Mouse (Mus musculus): ENCODE measurements around the gene Sema6d. TPM values are rescaled to one million over a fixed set of nuclear protein-coding genes. Genes with fewer than 3 reads are reported as not detected.
"Not testable (repeated sequence)": the region's sequence is repeated elsewhere in the genome, so short reads cannot be mapped to it uniquely, and the experiment has no call there.

The Sema6d gene
- total RNA-seq, 2 experiments from 2014 or later: 48.1 to 50.1 TPM

DNA sequence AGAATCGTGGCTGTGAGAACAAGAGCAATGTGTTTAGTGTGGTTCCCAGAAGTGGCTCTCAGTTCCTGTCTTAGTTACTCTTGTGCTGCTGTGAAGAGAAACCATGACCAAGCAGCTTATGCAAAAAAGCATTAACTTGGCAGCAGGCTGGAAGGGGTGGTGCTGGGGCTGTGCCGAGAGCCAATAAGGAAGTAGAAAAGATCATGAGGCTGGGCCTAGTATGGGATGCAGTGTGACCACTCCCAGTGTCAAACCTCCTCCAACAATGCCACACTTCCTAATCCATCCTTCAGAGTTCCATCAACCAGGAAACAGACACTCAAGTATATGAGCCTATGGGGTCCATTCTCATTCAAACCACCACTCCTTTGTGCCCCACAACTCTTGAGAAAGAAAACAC lies 199.6 kb downstream of the Sema6d start:
- no peak for DNase-seq (ENCODE audit: low spot score in 2 of 2)

DNA sequence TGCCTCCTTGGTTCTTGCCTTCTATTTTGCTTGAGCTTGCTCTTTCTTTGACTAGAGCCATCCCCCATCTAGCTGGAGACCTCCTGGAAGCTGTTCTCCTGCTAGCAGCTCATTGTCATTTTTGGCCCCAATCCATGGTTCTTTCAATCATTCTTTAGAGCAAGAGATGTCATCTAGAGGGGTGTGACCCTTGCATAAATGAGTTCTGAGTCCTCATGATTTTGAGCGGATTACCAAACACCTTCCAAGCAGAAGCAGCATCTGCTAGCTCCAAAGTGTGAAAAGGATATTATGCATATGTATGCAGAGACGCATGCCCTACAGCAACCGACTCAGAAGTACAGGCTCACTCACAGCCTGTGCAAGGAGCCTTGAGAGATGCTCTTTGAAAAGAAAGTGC lies 201.4 kb downstream of the Sema6d start:
- DNase-seq (ENCODE audit: low spot score in 2 of 2): peak; percentile 6 to 47

DNA sequence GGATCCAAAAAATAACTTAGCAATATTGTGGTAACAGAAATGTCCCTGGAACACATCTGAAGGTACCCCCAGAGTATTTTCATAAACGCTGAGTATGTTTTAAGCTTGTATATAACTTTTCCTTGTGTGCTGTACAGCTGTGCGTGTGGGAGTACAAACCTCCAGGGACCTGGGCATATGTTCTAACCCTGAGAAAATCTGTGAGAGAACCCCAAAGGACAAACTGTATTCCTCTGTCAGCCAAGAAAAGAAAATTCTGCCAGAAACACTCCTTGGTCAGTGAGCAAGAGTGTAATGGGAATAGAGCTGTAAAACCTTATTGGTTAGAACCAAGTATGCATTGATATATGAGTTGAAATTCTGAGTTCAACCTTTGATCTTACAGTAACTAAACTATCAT lies 203.8 kb downstream of the Sema6d start:
- no peak for DNase-seq (ENCODE audit: low spot score in 2 of 2)

DNA sequence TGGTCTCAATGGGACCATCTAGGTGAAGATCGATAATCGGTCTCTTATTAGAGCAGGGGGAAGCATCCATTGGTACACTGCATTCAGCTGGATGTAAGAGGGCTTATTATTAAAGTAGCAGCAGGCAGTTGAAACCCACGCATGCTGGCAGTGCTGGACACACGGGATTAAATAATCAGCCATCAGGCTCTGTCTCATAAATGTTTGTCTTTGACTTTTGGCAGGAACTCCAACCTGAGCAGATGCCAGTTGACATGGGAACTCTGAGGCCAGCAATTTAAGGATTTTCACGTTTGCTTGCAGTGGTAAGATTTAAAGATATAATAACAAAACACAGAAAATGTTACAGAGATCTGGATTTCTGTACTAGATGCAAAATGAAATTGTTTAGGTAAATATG lies 208.6 kb downstream of the Sema6d start:
- DNase-seq (ENCODE audit: low spot score in 2 of 2): peak in 1 of 2 experiments; percentile 59

DNA sequence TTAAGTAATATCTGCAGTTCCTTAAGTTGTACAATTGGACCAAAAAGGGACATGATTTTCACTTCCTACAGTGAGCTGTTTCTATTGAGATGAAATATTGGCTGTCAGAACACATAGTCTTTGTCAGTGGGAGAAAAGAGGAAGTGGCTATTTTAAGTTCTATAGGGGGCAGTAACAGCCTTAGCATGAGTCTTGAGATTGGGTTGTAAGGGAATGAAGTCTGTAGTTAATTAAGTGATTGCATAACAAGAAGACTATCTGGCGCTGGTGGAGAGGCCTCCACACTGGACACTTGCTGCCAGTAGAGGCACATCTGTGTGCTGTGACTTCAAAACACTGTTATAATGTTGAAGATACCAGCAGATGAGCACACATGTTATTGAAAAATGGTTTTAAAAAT lies 209.1 kb downstream of the Sema6d start:
- peak in 1 of 2 experiments; percentile 22 for DNase-seq (ENCODE audit: low spot score in 2 of 2)

DNA sequence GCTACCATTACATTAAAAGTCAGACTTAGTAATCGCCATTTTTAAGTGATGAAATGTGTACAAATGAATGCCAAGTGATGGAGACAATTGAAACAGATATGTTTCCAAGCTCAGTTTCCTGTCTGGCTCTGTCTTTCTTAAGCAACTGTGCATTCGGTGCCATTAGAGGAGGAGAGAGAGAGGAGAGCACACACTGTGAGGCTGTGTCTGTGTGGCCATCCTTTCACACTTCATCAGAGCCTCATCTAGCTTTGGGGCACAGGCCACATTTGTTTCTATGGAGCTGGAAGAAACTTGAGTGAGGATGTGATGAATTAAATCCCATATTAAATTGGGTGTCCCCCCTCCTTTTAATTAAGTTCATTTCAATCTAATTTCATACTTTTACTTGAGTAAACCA lies 218.8 kb downstream of the Sema6d start:
- DNase-seq (ENCODE audit: low spot score in 2 of 2): no peak

DNA sequence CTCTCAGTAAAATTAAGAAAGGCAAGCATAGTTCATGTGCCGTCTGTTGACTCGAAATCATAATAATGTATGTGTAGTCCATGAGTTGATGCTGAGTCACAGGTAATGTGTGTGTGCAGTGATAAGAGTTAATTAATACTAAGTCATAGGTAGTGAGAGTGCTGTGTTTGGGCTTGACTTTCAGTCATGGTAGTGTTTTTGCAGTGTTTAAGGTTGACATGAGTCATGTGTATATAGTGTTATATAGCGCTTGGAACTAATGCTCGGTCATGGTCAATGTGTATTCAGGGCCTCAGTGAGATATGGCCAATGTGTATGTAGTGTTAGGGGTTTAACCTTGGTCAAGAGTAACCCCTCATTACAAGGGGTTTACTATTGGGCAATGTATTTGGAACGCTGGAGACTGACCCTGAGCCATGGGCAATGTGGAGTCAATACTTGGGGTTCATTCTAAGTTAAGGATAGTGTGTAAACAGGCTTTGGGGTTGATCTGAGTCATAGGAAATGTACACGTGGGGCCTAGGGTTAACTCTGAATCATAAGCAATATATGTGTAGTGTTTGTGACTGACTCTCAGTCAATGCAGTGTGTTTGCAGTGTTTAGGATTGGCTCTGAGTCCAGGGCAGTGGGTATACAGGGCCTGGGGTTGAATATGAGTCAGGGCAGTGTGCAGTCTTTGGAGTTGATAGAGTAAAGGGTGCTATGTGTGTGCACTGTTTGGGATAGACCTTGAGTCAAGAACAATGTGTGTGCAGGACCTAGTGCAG lies 219.8 kb downstream of the Sema6d start:
- DNase-seq (ENCODE audit: low spot score in 2 of 2): no peak

DNA sequence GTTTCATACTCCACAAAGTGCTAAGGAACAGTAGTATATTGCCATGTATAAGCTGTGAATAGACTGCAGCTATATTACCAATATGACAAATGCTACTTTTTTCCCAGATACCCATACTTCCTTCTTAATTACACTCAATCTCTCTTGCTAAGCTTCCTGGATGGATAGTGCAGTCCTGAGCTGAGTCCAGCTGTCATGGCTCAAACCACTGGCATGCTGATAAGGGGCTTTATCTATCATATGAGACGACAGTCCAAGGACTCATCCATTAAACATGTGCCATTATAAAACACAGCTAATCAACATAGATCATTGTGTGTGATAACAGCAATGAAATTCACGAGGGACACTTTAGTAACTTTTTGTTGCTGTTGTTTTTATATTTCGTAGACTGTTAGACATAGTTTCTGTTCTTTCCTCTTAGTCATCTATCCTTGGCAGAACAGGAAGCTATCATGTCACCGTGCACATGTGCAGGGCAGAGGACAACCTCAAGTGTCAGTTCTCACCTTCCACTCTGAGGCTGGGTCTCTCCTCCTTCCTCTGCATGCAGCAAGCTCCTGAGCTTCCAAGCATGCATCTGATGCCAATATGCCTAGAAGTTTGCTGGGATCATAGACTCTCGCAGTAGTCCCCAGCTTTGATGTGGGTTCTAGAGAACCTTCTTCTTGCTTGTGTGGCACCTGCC lies 232.9 kb downstream of the Sema6d start:
- no peak for DNase-seq (ENCODE audit: low spot score in 2 of 2)

DNA sequence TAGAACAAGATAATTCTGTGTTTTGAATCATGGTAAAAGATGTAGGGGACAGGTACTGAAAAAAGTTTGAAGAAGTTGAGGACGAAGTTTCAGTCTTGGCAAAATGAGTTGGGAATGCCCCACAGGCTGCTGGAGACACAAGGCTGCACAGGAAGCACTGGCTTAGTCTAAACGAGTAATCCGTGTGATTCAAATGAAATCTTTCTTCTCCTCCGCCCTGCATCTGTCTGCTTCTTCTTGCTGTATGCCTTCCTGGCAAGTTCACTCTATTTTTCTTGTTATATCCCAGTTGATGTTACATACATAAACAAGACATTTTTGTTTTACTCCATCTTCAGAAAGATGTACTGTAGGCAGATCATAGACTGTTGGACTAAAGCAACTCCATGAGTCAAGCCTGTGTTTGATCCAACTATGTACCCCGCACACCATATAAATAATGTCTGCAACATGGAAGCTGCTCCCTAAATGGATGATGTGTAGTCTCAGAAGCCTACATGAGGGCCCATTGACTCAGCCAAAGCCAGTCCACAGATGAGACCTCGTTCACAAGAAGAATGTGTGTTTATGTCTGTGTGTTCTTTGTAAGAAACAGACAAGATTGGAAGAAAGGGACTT lies 234.4 kb downstream of the Sema6d start:
- no peak for DNase-seq (ENCODE audit: low spot score in 2 of 2)

DNA sequence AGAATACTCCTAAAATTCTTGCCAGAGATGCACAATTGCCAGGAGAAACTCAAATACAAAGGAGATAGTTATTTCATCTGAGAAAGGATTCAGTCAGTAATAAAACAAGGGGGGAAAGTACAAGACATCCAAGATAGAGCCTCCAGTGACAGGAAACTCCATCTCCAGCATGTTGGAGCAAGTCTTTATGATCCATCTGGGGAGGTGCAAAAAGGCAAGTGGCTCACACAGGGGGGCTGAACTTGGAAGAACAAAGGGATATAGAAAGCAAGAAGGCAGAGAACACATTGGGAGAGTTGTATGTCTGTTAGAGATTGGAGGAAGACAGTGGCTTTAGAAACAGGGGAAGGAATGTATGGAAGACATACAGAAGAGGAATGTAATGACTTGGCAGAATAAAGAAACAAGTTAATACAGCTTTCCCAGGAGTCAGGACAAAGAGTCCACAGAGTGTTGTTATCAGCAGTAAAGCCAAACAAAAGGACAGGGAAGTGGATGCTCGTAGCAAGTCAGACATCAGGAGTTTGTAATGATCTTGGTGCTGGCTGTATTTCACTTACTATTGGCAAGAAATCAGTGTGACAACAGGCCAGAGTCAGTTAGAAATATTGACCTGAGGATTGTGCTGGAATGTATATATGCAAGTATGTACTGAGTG lies 239.8 kb downstream of the Sema6d start:
- no peak for DNase-seq (ENCODE audit: low spot score in 2 of 2)

DNA sequence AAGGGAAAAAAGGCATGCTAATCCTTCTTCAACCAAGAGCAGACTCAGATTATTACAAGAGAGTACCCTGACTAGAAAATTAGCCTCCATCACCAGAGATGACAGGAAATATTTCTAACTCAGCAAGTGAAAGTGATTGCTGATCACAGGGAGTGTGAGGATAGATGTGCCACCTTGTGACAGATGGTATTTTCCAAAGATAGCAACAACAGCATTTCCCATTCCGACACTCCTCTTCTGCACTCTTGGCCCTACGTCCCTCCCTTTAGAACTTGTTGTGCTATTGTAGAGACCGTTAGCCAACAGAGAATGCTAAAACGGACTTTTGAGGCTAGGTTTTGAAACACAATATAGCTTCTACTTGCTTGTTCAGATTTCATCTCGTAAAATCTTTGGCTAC lies 243.1 kb downstream of the Sema6d start:
- no peak for DNase-seq (ENCODE audit: low spot score in 2 of 2)

DNA sequence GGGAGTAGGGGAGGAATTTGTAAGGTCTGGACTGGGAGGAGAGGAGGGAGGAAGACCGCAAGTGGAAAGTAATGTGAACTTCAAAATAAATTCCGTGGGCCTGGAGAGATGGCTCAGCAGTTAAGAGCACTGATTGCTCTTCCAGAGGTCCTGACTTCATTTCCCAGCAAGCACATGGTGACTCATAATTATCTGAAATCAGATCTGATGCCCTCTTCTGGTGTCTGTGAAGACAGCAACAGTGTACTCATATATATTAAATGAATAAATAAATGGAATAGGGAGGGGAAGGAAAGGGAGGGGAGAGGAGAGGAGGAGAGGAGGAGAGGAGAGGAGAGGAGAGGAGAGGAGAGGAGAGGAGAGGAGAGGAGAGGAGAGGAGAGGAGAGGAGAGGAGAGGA lies 244.9 kb downstream of the Sema6d start:
- DNase-seq (ENCODE audit: low spot score in 2 of 2): not testable (repeated sequence)

DNA sequence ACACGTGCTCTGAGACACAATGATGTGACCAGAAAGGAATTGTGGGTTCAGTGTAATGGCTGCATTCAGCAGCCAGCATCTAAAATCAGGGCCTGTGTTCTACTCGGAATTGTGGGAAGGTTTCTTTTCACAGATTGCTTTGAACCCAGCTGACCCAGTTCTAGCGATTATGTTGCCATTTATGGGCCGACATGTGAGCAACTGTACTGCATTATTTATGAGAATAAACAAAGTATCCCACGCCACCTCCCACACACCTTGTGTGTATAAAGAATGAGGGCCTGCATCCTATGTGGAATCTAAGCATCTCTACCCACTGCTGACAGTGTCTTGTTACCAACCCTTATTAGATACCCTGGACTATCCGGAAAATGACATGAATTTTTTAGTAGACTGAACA lies 248.5 kb downstream of the Sema6d start:
- peak in 1 of 2 experiments; percentile 57 for DNase-seq (ENCODE audit: low spot score in 2 of 2)

DNA sequence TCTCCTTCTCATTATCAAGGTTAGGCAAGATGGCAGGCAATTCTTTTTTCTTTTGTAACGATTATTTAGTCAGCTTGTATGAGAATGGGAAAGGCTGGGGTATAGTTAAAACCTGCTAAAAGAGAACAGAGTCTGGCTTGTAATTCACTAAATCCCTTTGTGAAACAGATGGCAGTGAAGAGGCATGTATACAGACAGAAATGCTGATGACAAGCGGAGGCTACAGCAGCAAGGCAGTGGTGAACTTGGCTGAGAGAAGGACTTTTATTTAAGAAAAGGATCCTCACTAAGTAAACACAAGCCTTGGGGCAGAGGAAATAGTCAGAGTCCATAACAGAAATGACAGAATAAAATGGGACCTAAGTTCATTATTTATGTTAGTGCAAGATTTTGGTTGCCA lies 264.4 kb downstream of the Sema6d start:
- DNase-seq (ENCODE audit: low spot score in 2 of 2): peak in 1 of 2 experiments; percentile 52

DNA sequence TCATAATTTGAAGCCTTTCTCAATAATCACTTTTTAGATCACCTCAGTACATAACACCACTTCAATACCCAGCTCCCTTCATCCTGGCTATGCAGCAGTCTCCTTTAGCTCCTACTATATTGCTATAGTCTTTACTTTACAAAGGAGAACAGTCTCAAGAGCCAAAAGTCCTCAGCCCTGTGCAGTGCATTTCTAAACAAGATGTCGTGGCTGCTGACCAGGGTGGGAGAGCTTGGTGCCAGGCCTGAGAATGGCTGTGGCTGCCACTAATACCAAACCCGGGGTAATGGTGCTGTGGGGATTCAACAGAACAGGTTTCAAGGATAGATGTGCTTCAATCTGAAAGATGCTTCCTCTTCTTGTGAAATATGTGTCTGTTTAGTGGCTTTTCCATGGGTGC lies 264.9 kb downstream of the Sema6d start:
- DNase-seq (ENCODE audit: low spot score in 2 of 2): no peak

DNA sequence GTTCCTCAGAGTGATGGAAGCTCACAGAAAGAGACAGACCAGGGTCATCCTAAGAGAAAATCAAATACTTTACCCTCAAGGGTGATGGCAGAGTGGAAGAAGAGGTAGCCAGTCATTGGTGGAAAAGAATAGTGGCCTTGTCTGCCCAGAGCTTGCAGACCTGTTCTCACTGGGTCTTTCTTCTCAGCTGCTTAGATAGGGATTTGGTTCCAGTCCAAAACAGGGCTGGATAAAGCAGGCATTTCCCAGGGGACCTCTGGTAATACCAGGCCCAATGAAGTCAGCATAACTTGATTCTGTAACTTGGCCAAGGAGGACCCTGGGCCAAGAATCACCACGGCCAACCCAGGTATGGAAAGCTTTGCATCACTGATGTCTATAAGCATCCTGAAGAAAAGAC lies 279.5 kb downstream of the Sema6d start:
- no peak for DNase-seq (ENCODE audit: low spot score in 2 of 2)

DNA sequence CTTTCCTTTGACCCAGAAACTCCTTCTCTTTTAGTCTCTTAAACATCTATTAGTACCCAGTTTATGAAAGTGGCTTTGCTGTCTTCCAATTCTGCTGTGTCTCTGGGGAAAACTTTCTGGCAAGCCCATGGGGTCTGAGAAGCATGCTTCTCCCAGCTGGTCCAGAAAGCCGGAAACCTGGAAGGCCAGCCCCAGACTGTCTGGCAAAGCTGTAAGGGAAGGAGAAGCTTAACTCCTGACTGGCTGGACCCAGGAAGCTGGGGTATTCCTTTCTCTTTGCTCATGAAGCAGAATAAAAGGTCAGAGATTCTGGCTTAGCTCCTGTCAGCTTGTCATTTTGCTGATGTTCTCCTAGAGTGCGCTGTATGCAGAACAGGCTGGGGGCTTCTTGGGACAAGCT lies 280.2 kb downstream of the Sema6d start:
- DNase-seq (ENCODE audit: low spot score in 2 of 2): no peak

DNA sequence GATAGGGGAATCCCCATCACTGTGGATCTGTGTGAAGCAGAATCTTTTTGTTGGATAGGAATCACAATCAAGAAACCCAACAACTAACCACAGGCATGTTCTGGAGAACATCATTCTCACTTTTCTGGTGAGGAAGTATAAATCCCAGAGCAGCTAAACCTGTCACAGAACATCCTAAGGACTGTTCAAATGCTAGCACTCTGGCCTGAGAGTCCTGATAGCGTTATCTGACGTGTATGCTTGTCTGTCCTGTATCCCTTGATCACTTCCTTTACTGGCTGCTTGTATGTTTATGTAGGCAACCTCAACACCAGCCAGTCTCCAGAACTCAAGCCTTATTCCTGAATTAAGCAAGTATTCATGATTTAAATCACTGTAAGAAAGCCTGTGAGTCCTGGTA lies 281.6 kb downstream of the Sema6d start:
- no peak for DNase-seq (ENCODE audit: low spot score in 2 of 2)

DNA sequence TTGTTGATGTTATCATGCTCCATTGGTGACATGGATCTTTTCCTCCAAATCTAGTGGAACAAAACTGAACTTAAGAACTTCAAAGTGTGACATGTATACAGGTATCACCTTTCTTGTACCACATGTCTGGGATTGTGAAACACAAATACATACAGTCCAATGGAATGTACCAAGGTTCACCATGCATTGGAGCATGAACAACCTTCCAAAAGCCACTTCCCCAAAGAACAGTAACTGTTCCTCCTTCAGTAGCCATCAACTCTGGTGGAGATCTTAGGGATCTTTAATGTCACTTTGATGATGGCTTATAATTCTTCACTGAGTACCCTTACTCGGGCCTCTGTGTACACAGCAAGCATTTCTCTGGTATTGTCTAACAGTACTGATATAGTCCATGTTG lies 295.3 kb downstream of the Sema6d start:
- no peak for DNase-seq (ENCODE audit: low spot score in 2 of 2)

DNA sequence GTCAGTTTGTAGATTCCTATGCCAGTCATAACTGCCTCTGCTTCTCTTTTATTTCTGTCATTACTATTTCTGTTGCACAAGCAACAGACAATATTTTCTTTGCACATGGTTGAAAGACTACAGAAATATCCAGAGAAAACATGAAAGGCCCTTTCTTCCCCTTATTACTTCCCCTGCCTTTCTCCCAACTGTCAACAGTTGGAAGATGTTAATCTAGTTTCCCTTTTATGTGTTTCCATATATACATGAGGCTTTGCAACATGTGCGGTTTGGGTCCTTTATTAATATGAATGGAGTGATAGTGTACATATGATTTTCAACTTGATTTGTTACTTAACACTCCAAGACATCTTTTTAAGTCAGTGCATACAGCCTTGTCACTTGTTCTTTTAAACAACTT lies 296.0 kb downstream of the Sema6d start:
- DNase-seq (ENCODE audit: low spot score in 2 of 2): no peak

DNA sequence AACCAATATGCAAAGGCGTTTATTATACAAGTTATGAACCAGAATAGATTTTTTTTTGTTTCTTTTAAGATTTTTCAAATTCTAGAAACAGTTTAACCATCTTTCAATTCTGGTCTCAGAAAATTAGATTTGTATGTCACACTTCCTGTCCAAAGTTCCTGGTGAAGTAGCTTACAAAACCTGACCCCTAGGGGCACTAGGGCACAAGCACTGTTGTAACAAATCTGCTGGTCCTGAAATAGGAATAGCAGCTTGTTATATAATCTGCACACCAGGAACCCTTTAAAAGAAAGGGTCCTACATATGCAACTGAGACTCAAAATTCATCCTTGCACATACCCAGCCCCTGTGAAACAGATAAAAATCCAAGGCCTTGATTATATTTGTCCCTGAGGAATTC lies 298.5 kb downstream of the Sema6d start:
- DNase-seq (ENCODE audit: low spot score in 2 of 2): no peak

DNA sequence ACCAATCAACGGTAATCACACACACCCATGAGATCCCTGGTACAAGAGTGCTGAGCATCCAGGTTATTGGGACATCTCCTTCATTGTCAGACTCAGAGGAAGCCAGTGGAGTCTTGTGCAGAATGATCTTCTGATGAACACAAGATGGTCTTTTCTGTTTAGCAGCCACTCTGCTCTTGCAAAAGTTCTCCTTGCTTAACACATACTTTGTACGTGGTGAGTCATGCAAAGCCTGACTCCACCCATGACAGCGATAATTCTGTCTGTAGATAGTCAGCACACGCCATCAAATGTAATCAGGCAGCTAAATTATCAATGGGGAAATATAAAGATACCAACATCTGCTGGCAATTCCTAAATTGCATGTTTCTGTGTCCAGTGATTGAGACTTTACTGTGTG lies 307.0 kb downstream of the Sema6d start:
- no peak for DNase-seq (ENCODE audit: low spot score in 2 of 2)

All from layer of hippocampus, adult 18-20 months (tissue).